Mouse (Mus musculus) bone marrow, adult 2 months (tissue): ENCODE measurements at regions not wholly inside any gene's neighbourhood (a gene's known extent, or its start where the extent isn't known, plus 50 kb on each side); places are given as distances from the start of the nearest gene placed in this dataset.

Source experiments
- H3K27ac ChIP-seq: fragments of 200-500 bp; 2 replicates; pipeline ENCODE4 v1.5.1; 2012; ENCODE audit warnings: low read depth, mild to moderate bottlenecking, control low read depth, inconsistent platforms, low read length; ENCODE audit not compliant: control insufficient read depth, poor library complexity, insufficient read depth
- H3K4me1 ChIP-seq: fragments of 200-500 bp; 2 replicates; pipeline ENCODE4 v1.6.1; 2011; ENCODE audit warnings: low read length; ENCODE audit not compliant: control insufficient read depth, insufficient read depth
- H3K4me3 ChIP-seq: fragments of 200-500 bp; replicated peaks from 2 replicates; pipeline ENCODE3; 2011; ENCODE audit warnings: mild to moderate bottlenecking, low read depth, low read length, control low read depth; ENCODE audit not compliant: control insufficient read depth
- CTCF ChIP-seq: fragments of 200-500 bp; IDR thresholded peaks from 2 replicates; pipeline ENCODE4 v1.5.1; 2011; ENCODE audit warnings: low read length, control low read depth; ENCODE audit not compliant: control insufficient read depth, insufficient read depth
- POLR2A ChIP-seq: fragments of 200-500 bp; IDR thresholded peaks from 2 replicates; pipeline ENCODE4 v1.6.1; 2011; ENCODE audit warnings: low read depth, mild to moderate bottlenecking, control low read depth, low read length, borderline replicate concordance; ENCODE audit not compliant: control insufficient read depth
- WGBS: fragments of 180-500 bp; shearing (Covaris S2); methylation state at CpG from one replicate; pipeline ENCODE4 v1.1.7; 2018; 5-methylcytosine and 5-hydroxymethylcytosine counted together

DNA sequence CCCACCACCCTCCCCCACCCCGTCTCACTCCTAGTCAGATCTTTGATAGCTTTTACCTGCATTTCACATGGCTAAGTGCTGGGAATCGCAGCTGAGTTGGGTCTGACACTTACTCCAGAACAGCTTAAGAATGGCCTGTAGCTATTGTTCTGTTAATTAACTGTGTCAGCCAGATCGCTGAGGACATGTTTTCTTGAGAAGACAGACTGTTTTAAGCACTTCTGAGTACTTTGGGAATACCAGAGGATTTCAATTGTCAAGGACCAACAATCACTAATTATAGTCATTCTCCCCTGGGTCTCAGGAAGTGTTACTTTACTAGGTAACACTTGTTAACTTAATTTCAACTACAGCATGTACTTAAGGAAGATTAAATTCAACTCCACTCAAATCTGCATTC, 112.8 kb upstream of the Rgma start:
- 53% methylated on average over 3 of the region's 3 CpGs for WGBS
- TF ChIP-seq CTCF (no peak), POLR2A (no peak)
- no peak overlapping the region for H3K4me3 ChIP-seq
- H3K27ac ChIP-seq = no peak overlapping the region
- no peaks in the 10 kb centered on the region for H3K4me1 ChIP-seq

DNA sequence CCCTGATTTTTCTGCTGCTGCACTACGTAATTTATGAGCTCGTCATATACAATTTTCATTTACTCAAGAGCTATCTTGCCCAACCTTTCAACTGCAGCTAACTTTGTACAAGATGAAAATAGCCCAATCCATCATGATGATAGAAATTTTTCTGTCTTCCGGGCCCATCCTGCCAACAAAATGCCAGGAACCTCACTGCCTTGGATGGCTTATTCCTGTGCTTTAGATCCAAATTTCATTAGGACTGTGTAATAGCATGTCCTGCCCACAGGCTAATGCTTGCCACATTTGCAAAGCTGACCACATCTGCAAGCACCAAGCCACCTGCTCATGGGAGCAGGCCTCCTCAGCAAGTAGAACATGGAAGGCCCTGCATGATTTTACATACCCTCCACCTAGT, 105.7 kb upstream of the Rgma start:
- H3K4me1 ChIP-seq = no peaks in the 10 kb centered on the region
- TF ChIP-seq POLR2A = no peak
- no peak overlapping the region for H3K4me3 ChIP-seq
- 88% methylated on average over 3 of the region's 3 CpGs for WGBS
- H3K27ac ChIP-seq = no peak overlapping the region

DNA sequence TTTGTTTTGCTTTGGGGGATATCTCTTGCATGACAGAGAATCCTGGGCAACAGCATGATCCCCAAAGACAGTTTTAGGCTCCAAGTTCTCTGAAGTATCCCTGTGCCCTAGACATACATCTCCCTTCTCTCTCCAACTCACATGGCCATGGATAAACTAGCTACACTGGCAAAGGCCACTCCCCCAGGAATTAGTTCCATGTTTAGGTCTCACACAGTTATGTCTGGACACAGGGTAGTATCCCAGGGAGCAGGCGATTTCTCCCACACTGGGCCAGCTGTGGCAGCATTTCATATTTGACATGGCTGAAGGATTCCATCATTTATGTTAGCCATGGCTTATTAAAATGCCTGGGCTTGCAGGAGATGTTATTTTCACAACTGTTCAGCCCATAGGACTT, 102.5 kb upstream of the Rgma start:
- H3K27ac ChIP-seq = no peak overlapping the region
- TF ChIP-seq POLR2A (no peak), CTCF (no peak)
- no peaks in the 10 kb centered on the region for H3K4me1 ChIP-seq
- no peak overlapping the region for H3K4me3 ChIP-seq
- 84% methylated on average over 1 of the region's 1 CpGs for WGBS

DNA sequence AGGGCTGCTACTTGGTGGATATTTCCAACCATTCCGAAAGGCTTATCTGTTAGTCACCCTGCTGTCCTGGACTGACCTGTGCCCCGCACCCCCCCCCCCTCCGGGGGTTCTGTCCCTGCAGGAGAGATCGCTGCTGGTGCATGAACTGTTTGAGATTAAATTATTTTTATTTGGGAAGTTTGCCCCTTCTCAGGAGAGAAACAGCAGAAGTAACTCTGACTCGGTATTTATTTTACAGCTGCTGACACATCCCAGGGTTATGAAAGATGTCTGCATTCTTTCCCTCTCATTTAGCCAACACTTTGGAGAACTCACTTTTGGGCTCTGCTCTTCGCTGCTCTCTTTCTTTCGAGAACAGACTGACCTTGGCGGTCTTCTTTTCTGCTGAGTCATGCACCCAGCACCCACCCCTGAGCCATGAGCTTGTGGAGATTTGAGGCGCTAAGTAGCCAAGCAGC, 99.5 kb upstream of the Rgma start:
- 78% methylated on average over 9 of the region's 9 CpGs for WGBS
- no peaks in the 10 kb centered on the region for H3K4me1 ChIP-seq
- TF ChIP-seq CTCF = no peak
- no peak for TF ChIP-seq POLR2A
- H3K4me3 ChIP-seq = no peak overlapping the region
- no peak overlapping the region for H3K27ac ChIP-seq

DNA sequence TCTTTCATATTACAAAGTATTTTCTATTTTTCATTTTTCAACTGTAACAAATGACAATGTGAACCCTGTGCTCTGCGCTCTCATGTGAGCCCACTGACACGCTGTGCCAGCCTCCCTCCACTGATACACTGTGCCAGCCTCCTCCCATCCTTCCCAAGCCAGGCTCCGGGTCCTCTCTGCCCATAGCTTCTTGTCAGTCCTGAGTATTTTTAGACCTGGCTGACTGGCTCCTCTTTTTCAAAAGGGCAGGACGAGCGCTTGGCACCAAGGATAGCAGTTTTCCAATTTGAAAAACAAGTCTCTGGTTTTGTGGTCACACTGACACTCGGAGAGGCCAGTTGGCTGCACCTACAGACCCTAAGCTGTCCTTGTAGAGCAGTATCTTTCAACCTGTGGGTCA, 96.7 kb upstream of the Rgma start:
- TF ChIP-seq CTCF = no peak
- no peak for TF ChIP-seq POLR2A
- 76% methylated on average over 6 of the region's 6 CpGs for WGBS
- no peak overlapping the region for H3K27ac ChIP-seq
- H3K4me3 ChIP-seq = no peak overlapping the region
- H3K4me1 ChIP-seq = no peaks in the 10 kb centered on the region

DNA sequence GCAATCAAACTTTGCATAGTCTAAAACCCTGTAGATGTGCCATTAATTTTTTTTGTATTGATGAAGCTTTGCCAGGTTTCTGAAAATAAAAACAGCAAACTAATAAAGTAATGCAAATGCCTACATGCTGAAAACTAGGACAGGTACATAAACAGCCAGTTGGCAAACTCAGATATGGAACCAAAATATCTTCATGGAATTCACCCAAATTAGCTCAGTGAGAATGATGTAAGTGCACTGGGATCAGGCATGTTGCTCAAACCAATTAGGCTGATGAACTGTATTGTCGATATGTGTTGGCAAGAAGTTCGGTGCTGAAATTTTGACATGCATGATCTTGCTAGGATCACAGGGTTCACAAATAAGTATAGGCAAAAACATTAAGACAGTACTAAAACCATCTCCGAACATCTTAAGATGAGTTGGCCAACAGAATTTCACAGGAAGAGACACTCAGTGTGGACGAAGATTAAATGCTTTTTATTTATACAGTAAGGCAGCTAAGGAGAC, 95.3 kb upstream of the Rgma start:
- TF ChIP-seq CTCF (no peak), POLR2A (no peak)
- no peak overlapping the region for H3K4me3 ChIP-seq
- 72% methylated on average over 4 of the region's 4 CpGs for WGBS
- H3K4me1 ChIP-seq = no peaks in the 10 kb centered on the region
- H3K27ac ChIP-seq = no peak overlapping the region

DNA sequence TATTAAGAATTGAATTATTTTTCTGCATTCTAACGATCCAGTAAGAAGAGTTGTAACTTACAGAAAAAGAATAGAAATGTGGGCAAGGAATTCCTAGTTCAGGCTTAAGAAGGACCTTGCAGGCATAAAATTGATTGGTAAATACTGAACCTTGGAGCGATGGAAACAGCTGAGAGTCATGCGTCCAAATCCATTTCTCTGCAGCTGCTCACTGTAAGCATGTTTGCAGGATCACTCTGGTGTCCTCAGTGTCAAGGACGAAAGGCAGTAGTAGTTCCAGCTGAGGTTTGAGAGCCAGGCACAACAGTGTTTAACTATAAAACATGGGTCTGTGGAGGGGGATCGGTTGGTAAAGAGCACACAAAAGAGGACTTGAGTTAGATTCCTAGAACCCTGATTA, 89.1 kb upstream of the Rgma start:
- TF ChIP-seq CTCF (no peak), POLR2A (no peak)
- WGBS = 79% methylated on average over 5 of the region's 5 CpGs
- Histone ChIP-seq H3K4me1 (no peaks in the 10 kb centered on the region), H3K27ac (no peak overlapping the region), H3K4me3 (no peak overlapping the region)

DNA sequence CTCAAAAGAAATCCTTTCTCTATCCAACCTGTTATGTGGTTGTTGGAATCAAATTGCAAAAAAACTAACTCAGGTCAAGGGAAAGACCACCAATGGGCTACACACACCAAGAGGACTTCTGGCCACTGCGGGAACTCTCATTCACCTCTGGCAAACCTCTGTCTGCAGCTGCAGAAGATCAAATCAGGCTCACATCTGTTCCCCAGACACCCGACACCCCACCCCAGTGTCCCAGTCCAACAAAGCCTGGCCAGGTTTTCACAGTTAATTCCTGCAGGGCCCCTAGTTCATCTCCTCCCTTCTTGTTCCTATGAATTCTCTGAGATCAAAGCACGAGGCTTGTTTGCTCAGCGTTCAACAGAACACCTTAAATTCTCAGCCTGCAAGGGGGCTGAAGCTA, 82.0 kb upstream of the Rgma start:
- Histone ChIP-seq H3K4me3 (no peak overlapping the region), H3K27ac (no peak overlapping the region), H3K4me1 (no peaks in the 10 kb centered on the region)
- TF ChIP-seq POLR2A = no peak
- TF ChIP-seq CTCF = no peak
- 56% methylated on average over 4 of the region's 4 CpGs for WGBS

DNA sequence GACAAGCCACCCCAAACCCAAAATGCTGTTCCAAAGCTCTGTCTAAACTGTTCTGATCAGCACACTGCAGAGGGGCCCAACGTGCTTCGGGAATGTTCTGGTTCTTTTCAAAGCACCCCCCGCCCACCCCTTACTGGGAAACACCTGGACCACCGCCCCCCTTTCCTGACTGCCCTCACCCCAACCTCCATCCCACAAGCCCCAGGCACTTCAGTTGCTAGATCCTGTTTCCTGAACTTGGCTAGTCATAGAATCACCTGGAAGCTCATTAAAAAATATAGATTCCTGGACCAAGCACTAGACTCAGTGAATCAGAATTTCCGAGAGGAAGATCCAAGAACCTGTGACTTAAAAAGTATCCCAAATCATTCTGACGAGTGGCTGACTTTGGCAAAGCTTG, 80.9 kb upstream of the Rgma start:
- Histone ChIP-seq H3K4me1 (no peaks in the 10 kb centered on the region), H3K4me3 (no peak overlapping the region), H3K27ac (no peak overlapping the region)
- WGBS = 75% methylated on average over 6 of the region's 6 CpGs
- TF ChIP-seq POLR2A (no peak), CTCF (no peak)
